Mouse (Mus musculus) intestine, embryonic 16.5 days (tissue): ENCODE measurements at regions not wholly inside any gene's neighbourhood (a gene's known extent, or its start where the extent isn't known, plus 50 kb on each side); places are given as distances from the start of the nearest gene placed in this dataset.

Experiments
- ATAC-seq: fragments of 200-750 bp; cut with Nextera tagmentation; 2 replicates; pipeline ENCODE4 v1.8.0; 2017; ENCODE audit warnings: moderate TSS enrichment, moderate library complexity
- H3K27ac ChIP-seq: fragments of 300-500 bp; sonication (generic); 2 replicates; pipeline ENCODE4 v1.5.1; 2014; ENCODE audit warnings: mild to moderate bottlenecking, low read length
- H3K27me3 ChIP-seq: fragments of 300-500 bp; sonication (generic); replicated peaks from 2 replicates; pipeline ENCODE4 v1.6.1; 2014; ENCODE audit warnings: low read length, control low read depth, mixed read lengths; ENCODE audit not compliant: control insufficient read depth, insufficient read depth
- H3K36me3 ChIP-seq: fragments of 300-500 bp; sonication (generic); 2 replicates; pipeline ENCODE4 v1.6.1; 2014; ENCODE audit warnings: low read length, control low read depth; ENCODE audit not compliant: control insufficient read depth, insufficient read depth
- H3K4me1 ChIP-seq: fragments of 300-500 bp; sonication (generic); 2 replicates; pipeline ENCODE4 v1.6.1; 2014; ENCODE audit warnings: low read length, control low read depth, mixed read lengths; ENCODE audit not compliant: control insufficient read depth, insufficient read depth
- H3K4me2 ChIP-seq: fragments of 300-500 bp; sonication (generic); 2 replicates; pipeline ENCODE4 v1.6.1; 2014; ENCODE audit warnings: low read depth, low read length, control low read depth
- H3K4me3 ChIP-seq: fragments of 300-500 bp; sonication (generic); 2 replicates; pipeline ENCODE4 v1.5.1; 2014; ENCODE audit warnings: mild to moderate bottlenecking, low read length
- H3K9ac ChIP-seq: fragments of 300-500 bp; sonication (generic); 2 replicates; pipeline ENCODE4 v1.6.1; 2014; ENCODE audit warnings: low read depth, low read length
- H3K9me3 ChIP-seq: fragments of 300-500 bp; sonication (generic); 2 replicates; pipeline ENCODE4 v1.6.1; 2016; ENCODE audit warnings: low read length, control low read depth; ENCODE audit not compliant: control insufficient read depth
- WGBS: fragments of 180-500 bp; shearing (Covaris S2); extraction: QIAGEN DNeasy Blood & Tissue Kit; methylation state at CpG from one replicate; pipeline ENCODE4 v1.1.7; 2014; 5-methylcytosine and 5-hydroxymethylcytosine counted together

DNA sequence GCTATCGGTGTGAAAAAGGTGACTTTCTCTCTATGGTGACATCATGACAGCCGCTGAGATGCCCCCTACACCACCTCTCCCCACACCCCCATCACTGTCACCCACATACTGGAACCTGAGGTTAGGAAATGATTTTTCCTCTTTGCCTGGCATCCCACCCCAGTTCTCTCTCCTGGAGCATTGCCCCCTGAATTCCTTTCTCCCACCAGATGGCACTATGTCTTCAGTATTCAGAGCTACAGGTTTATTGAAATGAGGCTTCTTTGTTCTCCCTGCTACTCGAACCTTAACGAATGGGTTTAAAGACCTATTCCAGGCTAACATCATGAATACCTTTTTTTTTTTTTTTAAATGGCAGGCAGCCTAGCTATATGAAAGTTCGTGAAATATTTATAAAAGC is 78.0 kb upstream of the Frem2 start:
- H3K36me3 ChIP-seq, result no peaks in the 10 kb centered on the region
- no peak for ATAC-seq
- no peak overlapping the region for H3K4me3 ChIP-seq
- no peak overlapping the region for H3K27ac ChIP-seq
- H3K4me2 ChIP-seq, result no peak overlapping the region
- H3K27me3 ChIP-seq, result no peaks in the 10 kb centered on the region
- WGBS, result 40% methylated on average over 5 of the region's 5 CpGs
- no peaks in the 10 kb centered on the region; the same call in 1 of the 2 replicates for H3K4me1 ChIP-seq
- H3K9me3 ChIP-seq, result no peaks in the 10 kb centered on the region
- H3K9ac ChIP-seq, result no peak overlapping the region

GRCm38 (mm10) chr3:53730440-53730839 is 73.3 kb upstream of the Frem2 start:
- no peak overlapping the region for H3K4me3 ChIP-seq
- 35% methylated on average over 7 of the region's 7 CpGs for whole genome bisulfite sequencing
- H3K4me1 ChIP-seq, result no peaks in the 10 kb centered on the region
- H3K9me3 ChIP-seq, result no peaks in the 10 kb centered on the region; the same call in 1 of the 2 replicates
- H3K9ac ChIP-seq, result no peak overlapping the region
- no peaks in the 10 kb centered on the region for H3K36me3 ChIP-seq
- no peak overlapping the region for H3K27ac ChIP-seq
- no peak for ATAC-seq
- H3K27me3 ChIP-seq, result no peaks in the 10 kb centered on the region
- peak overlapping the region; percentile 21; the same call in 1 of the 2 replicates for H3K4me2 ChIP-seq

GRCm38 (mm10) chr3:53729810-53730209 is 72.7 kb upstream of the Frem2 start:
- Histone ChIP-seq H3K27me3 (no peaks in the 10 kb centered on the region), H3K9ac (peak overlapping the region; percentile 35), H3K9me3 (no peaks in the 10 kb centered on the region; the same call in 1 of the 2 replicates), H3K4me1 (no peaks in the 10 kb centered on the region), H3K4me2 (peak overlapping the region; percentile 21; the same call in 1 of the 2 replicates), H3K4me3 (no peak overlapping the region), H3K36me3 (no peaks in the 10 kb centered on the region), H3K27ac (no peak overlapping the region)
- WGBS, result 23% methylated on average over 5 of the region's 5 CpGs
- ATAC-seq, result peak; percentile 59; the same call in 1 of the 2 replicates

DNA sequence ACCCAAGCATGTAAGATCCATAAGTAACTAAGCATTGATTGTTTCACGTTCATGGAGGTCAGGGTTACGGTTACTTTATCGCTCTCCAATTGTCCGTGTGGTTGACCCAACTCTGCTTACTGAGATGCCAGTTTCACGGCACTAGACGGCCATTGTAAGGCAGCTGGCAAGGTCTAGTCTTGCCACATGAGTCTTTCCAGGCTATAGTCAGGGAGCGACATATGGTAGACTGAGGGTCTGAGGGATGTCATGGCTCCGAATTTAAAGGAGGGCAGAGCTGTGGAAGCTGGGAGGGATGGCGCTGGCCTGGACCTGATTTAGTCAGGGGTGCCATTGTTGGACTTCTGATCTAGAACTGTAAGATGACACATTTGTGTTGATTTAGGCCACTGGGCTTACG is 72.0 kb upstream of the Frem2 start:
- H3K27me3 ChIP-seq, result no peaks in the 10 kb centered on the region
- H3K4me2 ChIP-seq, result no peak overlapping the region
- no peak for ATAC-seq
- H3K9me3 ChIP-seq, result no peaks in the 10 kb centered on the region; the same call in 1 of the 2 replicates
- no peak overlapping the region for H3K4me3 ChIP-seq
- no peaks in the 10 kb centered on the region for H3K4me1 ChIP-seq
- 93% methylated on average over 10 of the region's 10 CpGs for WGBS
- H3K9ac ChIP-seq, result no peak overlapping the region
- H3K27ac ChIP-seq, result no peak overlapping the region
- no peaks in the 10 kb centered on the region for H3K36me3 ChIP-seq

GRCm38 (mm10) chr3:53727737-53728136 is 70.6 kb upstream of the Frem2 start:
- H3K27me3 ChIP-seq, result no peaks in the 10 kb centered on the region
- no peaks in the 10 kb centered on the region for H3K36me3 ChIP-seq
- no peak for ATAC-seq
- no peak overlapping the region for H3K9ac ChIP-seq
- no peak overlapping the region for H3K27ac ChIP-seq
- WGBS, result 80% methylated on average over 1 of the region's 1 CpGs
- no peak overlapping the region for H3K4me2 ChIP-seq
- H3K4me1 ChIP-seq, result no peaks in the 10 kb centered on the region
- H3K4me3 ChIP-seq, result no peak overlapping the region
- H3K9me3 ChIP-seq, result no peaks in the 10 kb centered on the region; the same call in 1 of the 2 replicates

- no peak overlapping the region for H3K4me2 ChIP-seq
- H3K27me3 ChIP-seq, result no peaks in the 10 kb centered on the region
- no peak overlapping the region for H3K9ac ChIP-seq
- H3K4me1 ChIP-seq, result peaks cover 3% of the 10 kb centered on the region
- ATAC-seq, result no peak
- no peak overlapping the region for H3K4me3 ChIP-seq
- H3K27ac ChIP-seq, result no peak overlapping the region
- no peaks in the 10 kb centered on the region for H3K36me3 ChIP-seq
- no peaks in the 10 kb centered on the region for H3K9me3 ChIP-seq
- WGBS, result 65% methylated on average over 3 of the region's 3 CpGs
Observed at GRCm38 (mm10) chr3:53707101-53707500, 49.9 kb upstream of the Frem2 start.
